Mouse (Mus musculus) gastrocnemius, adult 8-10 months (tissue): ENCODE measurements around the gene Usp6nl. TPM values are rescaled to one million over a fixed set of nuclear protein-coding genes. Genes with fewer than 3 reads are reported as not detected.

Experiments used
- DNase-seq, 2 experiments: peaks; one replicate each; pipeline ENCODE4 v3.0.0; 2022; ENCODE audit warnings: low spot score in 2 of 2
- total RNA-seq, 4 experiments: library from RNA; stranded (reverse); gene quantifications; 2 replicates each; pipeline ENCODE4 v1.2.4; 2022

The Usp6nl gene
- 1 to 10 TPM; 2.5 to 3.4 (median 2.8) TPM for total RNA-seq

DNA sequence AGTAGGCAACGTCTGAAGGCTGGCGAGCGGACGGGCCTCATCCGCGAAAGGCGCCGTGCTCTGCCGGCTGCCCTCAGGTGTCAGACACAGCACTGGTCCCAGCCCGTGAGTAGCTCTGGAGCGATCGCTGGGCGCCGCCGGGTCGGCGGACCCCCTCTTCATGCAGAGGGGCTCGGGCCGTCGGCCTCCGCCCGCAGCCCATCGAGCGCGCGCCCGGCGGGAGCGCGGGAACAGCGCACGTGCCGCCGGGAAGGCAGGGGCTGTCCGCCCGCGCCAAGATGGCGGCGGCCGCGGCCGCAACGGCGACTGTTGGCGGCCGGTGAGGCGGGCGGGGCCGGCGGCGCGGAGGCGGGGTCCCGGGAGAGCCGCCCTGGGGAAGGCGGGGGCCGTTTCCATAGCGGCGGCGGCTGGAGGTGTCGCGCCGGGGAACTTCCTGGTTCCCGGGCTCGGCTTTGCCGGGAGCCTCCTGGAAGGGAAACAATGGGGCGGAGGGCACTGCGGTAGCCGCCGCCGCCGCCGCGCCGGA is at the start of gene Usp6nl:
Gene Usp6nl, plus strand, starts transcription at position 292 of the 526 bp plus-strand sequence.
- DNase-seq, result peak; percentile 77 to 80

GRCm38 (mm10) chr2:6273392-6273845 is 49.0 kb upstream of the Usp6nl start:
- no peak for DNase-seq

DNA sequence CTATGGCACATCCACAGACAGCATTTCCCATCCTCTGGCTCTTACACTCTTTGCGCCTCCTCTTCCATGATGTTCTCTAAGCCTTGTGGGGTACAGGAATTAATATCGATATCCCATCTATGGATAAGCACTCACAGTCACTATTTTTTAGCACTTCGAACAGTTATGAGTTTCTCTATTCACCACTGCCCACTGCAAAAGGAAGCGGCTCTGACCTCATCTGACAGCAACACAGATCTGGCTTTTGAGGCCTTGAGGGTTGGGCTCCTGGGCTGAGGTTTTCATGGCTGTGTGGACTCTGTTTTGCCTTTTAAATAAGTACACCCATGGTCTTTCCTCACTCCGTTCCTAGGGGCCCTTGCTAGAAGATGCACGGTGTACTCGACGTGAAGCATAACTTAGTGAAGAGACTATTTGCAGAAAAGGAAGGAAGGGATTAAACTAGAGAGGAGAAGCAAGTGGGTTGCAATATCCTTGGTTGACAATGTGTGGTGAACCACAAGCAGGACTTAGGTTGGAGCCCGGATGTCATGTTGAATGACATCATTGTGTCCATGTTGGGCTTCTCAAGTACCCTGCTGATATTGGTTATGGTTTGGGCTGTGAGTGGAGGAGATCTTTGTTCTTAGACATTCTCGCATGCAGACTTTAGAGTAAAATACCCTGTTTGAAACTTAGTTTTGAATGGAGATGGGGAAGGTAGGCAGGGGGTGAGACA is 43.5 kb upstream of the Usp6nl start:
- no peak for DNase-seq

DNA sequence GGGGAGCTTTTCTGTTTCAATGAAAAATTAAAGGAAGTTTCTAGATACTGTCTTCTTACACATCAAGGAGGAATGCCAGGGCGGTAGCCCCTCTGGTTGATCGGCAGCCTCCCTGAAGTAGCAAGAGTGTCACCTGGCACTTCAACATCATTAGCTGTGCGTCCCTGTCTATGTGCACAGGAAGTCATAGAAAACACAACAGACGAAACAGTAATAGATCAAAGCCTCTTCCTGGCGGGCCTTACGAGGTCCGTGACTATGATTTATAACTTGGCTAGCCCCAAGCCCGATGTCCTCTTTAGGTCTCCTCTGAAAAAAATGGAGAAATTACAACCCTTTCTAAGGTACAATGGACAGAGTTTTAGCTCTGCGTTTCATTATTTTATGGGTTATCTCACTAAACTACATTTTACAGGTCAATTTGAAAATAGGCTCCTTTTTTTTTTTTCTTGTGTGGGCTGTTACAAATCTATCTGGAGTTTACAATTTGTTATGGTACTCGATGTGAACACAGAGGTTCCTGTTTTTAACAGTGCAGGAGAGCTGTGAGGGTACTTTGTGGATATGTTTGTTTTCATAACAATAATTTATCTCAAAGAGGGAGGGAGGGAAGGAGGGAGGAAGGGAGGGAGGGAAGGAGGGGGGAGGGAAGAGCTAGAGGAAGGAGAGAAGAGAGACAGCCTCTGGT is 42.7 kb upstream of the Usp6nl start:
- DNase-seq, result no peak

DNA sequence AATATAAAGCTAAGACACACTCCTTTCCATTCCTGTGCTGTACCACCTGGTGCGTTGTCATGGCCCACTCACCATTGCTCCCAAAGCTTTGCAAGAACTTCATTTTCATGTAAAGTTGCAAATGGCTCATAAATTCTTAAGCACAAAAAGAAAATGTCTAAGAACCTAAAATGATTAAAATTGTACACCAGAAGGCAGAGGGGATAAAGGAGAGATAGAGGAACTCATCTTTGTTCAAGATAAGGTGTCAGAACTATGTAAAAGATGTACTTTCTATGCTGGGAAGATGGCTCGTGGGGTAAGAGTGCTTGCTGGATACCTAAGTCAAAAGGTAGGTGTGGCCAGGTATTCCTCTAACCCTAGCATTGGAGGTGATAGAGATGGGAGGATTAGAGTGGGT is 38.9 kb upstream of the Usp6nl start:
- DNase-seq, result no peak

DNA sequence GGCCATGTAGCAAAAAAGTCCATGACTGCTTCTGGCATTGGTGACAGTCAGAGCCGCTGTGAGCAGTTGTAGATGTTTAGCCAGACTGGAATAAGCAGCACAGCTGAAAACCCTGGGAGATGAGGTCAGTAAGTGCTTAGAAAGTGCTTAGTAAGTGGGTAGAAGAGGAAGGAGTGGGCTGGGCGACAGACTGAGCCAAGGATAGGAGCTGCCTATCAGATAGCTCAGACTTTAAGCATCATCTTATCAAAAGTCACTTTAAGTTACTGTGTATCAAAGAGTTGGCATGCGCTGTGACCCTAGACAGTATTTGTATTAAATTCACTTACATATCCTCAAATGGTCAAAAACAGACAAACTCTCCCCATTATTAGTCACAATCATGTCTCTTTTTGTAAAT is 37.7 kb upstream of the Usp6nl start:
- DNase-seq, result no peak

GRCm38 (mm10) chr2:6285794-6286193 is 36.7 kb upstream of the Usp6nl start:
- no peak for DNase-seq

DNA sequence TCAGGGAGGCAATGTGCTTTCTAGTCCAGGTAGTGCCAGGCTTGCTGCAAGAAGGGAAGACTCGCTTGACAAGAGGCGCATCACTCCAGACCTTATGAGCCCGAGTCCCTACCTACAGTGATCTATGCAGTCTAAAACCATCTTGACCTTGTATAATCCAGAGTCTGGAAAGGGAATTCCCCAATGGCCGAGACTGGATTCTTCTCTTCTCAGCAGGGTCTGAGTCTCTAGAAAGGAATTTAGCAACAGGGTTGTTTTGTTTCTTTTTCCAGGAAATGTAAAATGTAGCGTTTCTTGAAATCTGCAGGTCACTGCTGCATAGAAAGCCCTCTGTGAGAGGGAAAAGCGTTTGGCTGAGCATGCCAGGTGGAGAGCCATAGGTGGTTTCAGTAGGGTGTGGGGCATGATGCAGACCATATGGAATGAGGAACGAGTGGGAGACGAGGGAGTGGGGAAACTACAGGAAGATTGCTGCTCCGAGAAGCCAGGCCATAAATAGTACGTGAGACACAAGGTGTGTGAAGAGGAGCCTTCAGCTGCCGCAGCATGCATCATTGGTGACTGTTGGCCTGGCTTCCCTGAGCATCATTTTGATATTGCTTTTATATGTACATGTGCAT is 28.5 kb upstream of the Usp6nl start:
- DNase-seq, result no peak

DNA sequence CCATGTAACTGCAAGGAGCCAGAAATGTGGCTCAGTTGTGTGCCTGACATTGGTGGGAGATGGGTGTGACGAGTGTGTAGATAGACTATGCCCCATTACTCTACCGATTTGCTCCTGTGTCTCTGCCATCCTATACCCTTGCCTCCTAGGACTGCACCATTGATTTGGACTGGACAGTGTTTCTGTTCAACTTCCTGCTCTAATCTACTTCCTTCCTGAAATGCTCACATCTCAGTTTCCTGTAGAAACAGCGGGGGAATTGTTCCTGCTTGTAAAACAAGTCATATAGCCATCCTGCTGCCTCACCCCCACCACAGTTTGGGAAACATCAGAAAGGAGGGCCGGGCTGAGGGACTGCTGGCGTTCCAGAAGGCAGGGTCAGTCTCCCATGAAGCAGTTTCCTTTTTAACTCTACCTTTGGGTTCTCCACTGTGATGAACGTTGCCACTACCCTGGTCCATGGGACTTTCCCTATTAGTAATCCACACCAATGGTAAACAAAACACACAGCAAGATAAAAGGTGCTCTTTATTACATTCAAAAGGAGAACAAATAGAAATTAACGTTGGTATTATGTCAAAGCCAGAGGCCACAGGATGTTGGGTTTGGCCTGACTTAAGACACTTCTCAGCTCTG is 27.4 kb upstream of the Usp6nl start:
- DNase-seq, result no peak

- no peak for DNase-seq
Measured at GRCm38 (mm10) chr2:6304768-6305167, 17.7 kb upstream of the Usp6nl start.

GRCm38 (mm10) chr2:6306861-6307260 is 15.6 kb upstream of the Usp6nl start:
- DNase-seq, result no peak

GRCm38 (mm10) chr2:6309373-6309821 is 13.1 kb upstream of the Usp6nl start:
- no peak for DNase-seq

GRCm38 (mm10) chr2:6312764-6313163 is 9.7 kb upstream of the Usp6nl start:
- DNase-seq, result no peak

- no peak for DNase-seq
Measured at GRCm38 (mm10) chr2:6313733-6314132, 8.7 kb upstream of the Usp6nl start.

DNA sequence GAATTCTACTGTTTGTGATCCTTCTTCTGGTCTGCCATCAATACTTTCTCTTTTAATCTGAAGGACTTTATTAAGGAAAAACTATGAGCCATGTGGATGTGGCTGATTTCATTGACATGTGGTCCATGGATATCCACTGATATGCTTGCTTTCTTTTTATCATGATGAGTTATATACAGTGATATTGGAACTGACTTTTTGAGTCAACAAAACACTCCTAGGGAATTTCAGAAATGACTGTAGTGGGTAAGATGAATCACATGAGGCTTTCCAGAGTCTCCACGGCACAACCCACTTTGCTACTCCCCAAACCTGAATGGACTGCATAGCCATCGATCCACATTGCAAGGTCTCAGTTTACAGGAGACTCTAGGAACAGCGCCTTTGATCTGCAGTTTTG is 2.3 kb upstream of the Usp6nl start:
- DNase-seq, result no peak

DNA sequence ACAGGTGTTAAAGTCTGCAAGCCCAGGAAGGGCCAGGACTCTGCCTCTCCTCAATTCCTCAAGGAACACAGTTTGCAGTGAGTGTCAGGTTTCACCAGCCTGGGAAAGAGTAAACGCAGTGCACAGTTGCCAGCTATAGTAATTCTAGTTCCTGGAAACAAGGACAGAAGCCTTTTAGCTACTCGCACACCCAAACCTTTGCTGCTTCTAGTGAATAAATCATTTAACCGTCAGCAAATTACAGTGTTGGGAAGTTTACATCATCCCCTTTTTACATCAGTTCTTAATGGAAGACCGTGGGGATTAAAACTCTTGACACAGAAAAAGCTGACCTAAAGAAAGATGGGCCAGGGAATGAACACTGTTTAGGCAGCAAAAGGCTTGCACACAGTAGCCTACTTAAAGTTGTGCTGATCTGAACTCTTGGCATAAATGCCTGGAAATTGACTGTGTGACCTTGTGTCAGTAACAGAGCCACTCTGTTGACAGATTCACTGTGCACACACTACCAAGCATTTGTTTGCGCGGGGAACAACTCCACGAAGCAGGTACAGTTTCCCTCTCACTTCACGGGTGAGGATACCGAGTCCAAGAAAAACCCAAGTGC is 595 bp upstream of the Usp6nl start:
- DNase-seq, result no peak

DNA sequence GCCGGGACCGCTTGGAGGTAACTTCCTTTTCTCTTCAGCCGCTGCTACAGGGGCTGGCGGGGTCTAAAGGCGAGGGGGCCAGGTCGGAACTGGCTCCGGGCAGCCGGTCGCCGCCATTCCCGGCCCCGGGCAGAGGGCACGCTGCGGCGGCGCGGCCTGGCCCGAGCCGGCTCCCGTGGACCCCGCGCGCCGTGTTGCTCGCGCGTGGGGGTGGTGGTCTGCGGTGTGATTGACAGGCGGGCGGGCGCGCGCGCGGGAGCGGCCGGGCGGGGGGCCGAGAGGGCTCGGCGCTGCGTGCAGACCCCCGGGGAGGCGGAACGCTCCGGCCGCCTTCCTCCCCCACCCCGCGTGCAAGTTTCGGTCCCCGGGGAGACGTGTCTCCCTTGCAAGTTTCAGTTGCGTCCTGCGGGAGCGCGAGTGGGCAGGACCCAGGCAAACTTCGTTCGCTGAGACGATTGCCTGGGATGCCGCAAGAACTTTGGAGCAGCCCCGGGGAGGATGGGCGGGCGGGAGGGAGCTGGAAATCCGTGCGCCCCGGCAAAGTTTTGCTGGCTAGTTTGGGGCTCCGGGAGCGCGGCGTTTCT is 563 bp downstream of the Usp6nl start:
- DNase-seq, result peak in 1 of 2 experiments; percentile 33

GRCm38 (mm10) chr2:6325646-6326045 is 3.2 kb downstream of the Usp6nl start:
- DNase-seq, result no peak

GRCm38 (mm10) chr2:6328927-6329326 is 6.5 kb downstream of the Usp6nl start:
- no peak for DNase-seq

GRCm38 (mm10) chr2:6330756-6331155 is 8.3 kb downstream of the Usp6nl start:
- no peak for DNase-seq
